Mouse (Mus musculus): ENCODE measurements around the gene Gm5591. TPM values are rescaled to one million over a fixed set of nuclear protein-coding genes. Genes with fewer than 3 reads are reported as not detected.
"Not testable (repeated sequence)": the region's sequence is repeated elsewhere in the genome, so short reads cannot be mapped to it uniquely, and the experiment has no call there.

Gm5591 gene
- polyA plus RNA-seq (2014; fragmentation: Nextera tagmentation; extraction: Ambion mirVana) = not detected in 2 replicates

DNA sequence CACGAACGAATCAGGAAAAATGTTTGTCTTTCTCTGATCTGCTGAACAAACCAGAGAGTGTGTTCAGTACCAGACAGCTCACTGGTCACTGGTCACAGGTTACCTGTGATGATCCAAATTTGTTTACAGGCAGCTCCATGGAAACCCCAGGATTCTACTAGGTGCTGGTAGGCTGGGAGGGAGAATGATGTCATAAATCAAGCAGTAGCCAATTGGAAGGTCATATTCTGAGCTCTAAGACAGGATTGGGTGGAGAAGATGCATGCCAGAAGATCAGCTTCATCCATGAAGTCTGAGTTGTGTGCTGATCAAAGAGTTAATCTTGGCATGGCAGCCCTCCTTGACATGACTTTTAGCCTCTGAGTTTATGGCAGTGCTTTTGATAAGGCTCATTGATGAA is at the start of gene Gm5591:
Gm5591 (minus strand) TSS at position 101 of the 400 bp plus-strand sequence.
- not testable (repeated sequence) for H3K4me2 ChIP-seq; H3K4me3 ChIP-seq (ENCODE audit: low read depth, low read length); H3K4me1 ChIP-seq (ENCODE audit: insufficient read depth); H3K36me3 ChIP-seq (ENCODE audit: insufficient read depth); ATAC-seq (ENCODE audit: insufficient read depth); H3K9me3 ChIP-seq (ENCODE audit: low read depth, low read length); H3K27me3 ChIP-seq (ENCODE audit: insufficient read depth, low read length); DNase-seq; H3K27ac ChIP-seq (ENCODE audit: low read depth); H3K9ac ChIP-seq
- 70% methylated on average over 2 of the region's 2 CpGs for WGBS

DNA sequence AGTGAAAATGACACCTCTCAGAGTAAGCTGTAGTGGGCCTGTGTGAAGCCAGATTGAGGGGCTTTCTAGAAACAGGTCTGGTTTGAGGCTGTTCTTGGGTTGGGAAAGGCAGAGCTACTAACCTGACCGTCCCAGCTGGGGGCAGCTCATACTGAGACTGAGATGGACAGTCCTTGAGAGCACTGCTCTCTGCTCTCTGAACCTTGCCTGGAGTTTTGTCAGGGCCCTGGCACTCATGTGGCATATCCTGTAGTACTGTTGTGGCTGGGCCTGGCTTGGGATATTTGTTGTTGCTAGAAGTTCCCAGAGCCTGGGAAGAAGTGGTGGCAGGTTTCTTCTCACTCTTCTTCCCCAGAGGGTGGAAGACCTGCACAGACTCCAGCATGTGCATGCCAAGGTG is 39.5 kb downstream of the Gm5591 start:
- 81% methylated on average over 1 of the region's 1 CpGs for WGBS
- DNase-seq; H3K9ac ChIP-seq; H3K4me3 ChIP-seq (ENCODE audit: low read depth, low read length); H3K9me3 ChIP-seq (ENCODE audit: low read depth, low read length); H3K4me1 ChIP-seq (ENCODE audit: insufficient read depth); H3K27ac ChIP-seq (ENCODE audit: low read depth); H3K4me2 ChIP-seq; ATAC-seq (ENCODE audit: insufficient read depth); H3K36me3 ChIP-seq (ENCODE audit: insufficient read depth); H3K27me3 ChIP-seq (ENCODE audit: insufficient read depth, low read length): not testable (repeated sequence)
